Mouse (Mus musculus) hindbrain, embryonic 15.5 days (tissue): ENCODE measurements around the gene Pa2g4. TPM values are rescaled to one million over a fixed set of nuclear protein-coding genes. Genes with fewer than 3 reads are reported as not detected.
A peak's percentile ranks its signal among the peaks of the same experiment; 100 is the strongest.

ENCODE experiments used
- ATAC-seq: fragments of 200-750 bp; cut with Nextera tagmentation; 2 replicates; pipeline ENCODE4 v1.8.0; 2017; ENCODE audit warnings: low read depth, moderate number of reproducible peaks, moderate TSS enrichment; ENCODE audit not compliant: low FRiP score
- H3K27ac ChIP-seq: fragments of 300-500 bp; sonication (generic); replicated peaks from 2 replicates; pipeline ENCODE4 v1.5.1; 2015; ENCODE audit warnings: mild to moderate bottlenecking, inconsistent platforms
- H3K27me3 ChIP-seq: fragments of 300-500 bp; sonication (generic); 2 replicates; pipeline ENCODE4 v1.6.1; 2015; ENCODE audit warnings: control low read depth, inconsistent platforms
- H3K36me3 ChIP-seq: fragments of 300-500 bp; sonication (generic); 2 replicates; pipeline ENCODE4 v1.6.1; 2015; ENCODE audit warnings: control low read depth, inconsistent platforms
- H3K4me1 ChIP-seq: fragments of 300-500 bp; sonication (generic); replicated peaks from 2 replicates; pipeline ENCODE4 v1.6.1; 2015; ENCODE audit warnings: control low read depth, inconsistent platforms
- H3K4me2 ChIP-seq: fragments of 300-500 bp; sonication (generic); 2 replicates; pipeline ENCODE4 v1.6.1; 2015; ENCODE audit warnings: moderate library complexity, mild to moderate bottlenecking, inconsistent platforms
- H3K4me3 ChIP-seq: fragments of 300-500 bp; sonication (generic); 2 replicates; pipeline ENCODE4 v1.5.1; 2015; ENCODE audit warnings: mild to moderate bottlenecking, inconsistent platforms
- H3K9ac ChIP-seq: fragments of 300-500 bp; sonication (generic); 2 replicates; pipeline ENCODE4 v1.6.1; 2015; ENCODE audit warnings: inconsistent platforms
- H3K9me3 ChIP-seq: fragments of 300-500 bp; sonication (generic); 2 replicates; pipeline ENCODE4 v1.6.1; 2016; ENCODE audit warnings: control low read depth, inconsistent platforms
- WGBS: fragments of 180-500 bp; shearing (Covaris S2); methylation state at CpG from one replicate; pipeline ENCODE4 v1.1.7; 2015; 5-methylcytosine and 5-hydroxymethylcytosine counted together
- polyA plus RNA-seq: library from polyadenylated mRNA; unstranded; fragments of >200 nt; fragmentation: Nextera tagmentation; extraction: Ambion mirVana; gene quantifications from 2 replicates; pipeline ENCODE4 v1.2.1, GENCODE M21; 2015

Pa2g4 gene
- polyA plus RNA-seq, 1 experiment from 2014 or later: 127 TPM

- peak overlapping the region; percentile 89 for H3K4me2 ChIP-seq
- no peaks in the 10 kb centered on the region for H3K27me3 ChIP-seq
- peak overlapping the region; percentile 61 for H3K9ac ChIP-seq
- peaks cover 17% of the 10 kb centered on the region for H3K4me1 ChIP-seq
- peaks cover 35% of the 10 kb centered on the region for H3K36me3 ChIP-seq
- H3K9me3 ChIP-seq: no peaks in the 10 kb centered on the region
- WGBS: 12% methylated on average over 4 of the region's 4 CpGs
- H3K27ac ChIP-seq: peak overlapping the region; percentile 97
- ATAC-seq: no peak
- peak overlapping the region; percentile 64 for H3K4me3 ChIP-seq
Measured at GRCm38 (mm10) chr10:128546361-128546760, 19.4 kb downstream of the Pa2g4 start.

- Histone ChIP-seq H3K4me3 (no peak overlapping the region), H3K9me3 (no peaks in the 10 kb centered on the region), H3K4me1 (peaks cover 17% of the 10 kb centered on the region), H3K27me3 (no peaks in the 10 kb centered on the region), H3K27ac (no peak overlapping the region), H3K9ac (no peak overlapping the region), H3K36me3 (peaks cover 39% of the 10 kb centered on the region), H3K4me2 (no peak overlapping the region)
- ATAC-seq: no peak
- WGBS: 87% methylated on average over 3 of the region's 3 CpGs
Measured at GRCm38 (mm10) chr10:128545570-128545898, 20.3 kb downstream of the Pa2g4 start.

- Histone ChIP-seq H3K4me1 (peaks cover 17% of the 10 kb centered on the region), H3K9me3 (no peaks in the 10 kb centered on the region), H3K36me3 (peaks cover 39% of the 10 kb centered on the region), H3K4me3 (no peak overlapping the region), H3K27ac (no peak overlapping the region), H3K27me3 (no peaks in the 10 kb centered on the region), H3K4me2 (no peak overlapping the region), H3K9ac (no peak overlapping the region)
- WGBS: 93% methylated on average over 37 of the region's 37 CpGs
- ATAC-seq: no peak
Measured at GRCm38 (mm10) chr10:128544674-128545569, 20.9 kb downstream of the Pa2g4 start.

GRCm38 (mm10) chr10:128544151-128544657, 21.6 kb downstream of the Pa2g4 start:
- H3K9me3 ChIP-seq: no peaks in the 10 kb centered on the region

GRCm38 (mm10) chr10:128543100-128543499, 22.7 kb downstream of the Pa2g4 start:
- no peak overlapping the region for H3K4me3 ChIP-seq
- no peak overlapping the region for H3K9ac ChIP-seq
- no peak for ATAC-seq
- no peaks in the 10 kb centered on the region for H3K27me3 ChIP-seq
- WGBS: 73% methylated on average over 2 of the region's 2 CpGs
- H3K4me1 ChIP-seq: peaks cover 17% of the 10 kb centered on the region
- no peak overlapping the region for H3K4me2 ChIP-seq
- H3K27ac ChIP-seq: no peak overlapping the region
- peaks cover 39% of the 10 kb centered on the region for H3K36me3 ChIP-seq
- no peaks in the 10 kb centered on the region for H3K9me3 ChIP-seq

More at GRCm38 (mm10) chr10:128544151-128544657, 21.6 kb downstream of the Pa2g4 start:
- Histone ChIP-seq H3K4me1 (peaks cover 17% of the 10 kb centered on the region), H3K9ac (no peak overlapping the region), H3K4me3 (no peak overlapping the region), H3K4me2 (no peak overlapping the region), H3K27ac (no peak overlapping the region), H3K27me3 (no peaks in the 10 kb centered on the region), H3K36me3 (peaks cover 39% of the 10 kb centered on the region)
- WGBS: 97% methylated on average over 15 of the region's 15 CpGs
- ATAC-seq: no peak

- ATAC-seq: no peak
Measured at GRCm38 (mm10) chr10:128538340-128538870, 27.4 kb downstream of the Pa2g4 start.

GRCm38 (mm10) chr10:128536266-128536940, 29.4 kb downstream of the Pa2g4 start:
- H3K27ac ChIP-seq: 0 out of 2 replicates have a peak overlapping the region, but pooled peaks have one; percentile 11
- peak overlapping the region; percentile 20 for H3K4me3 ChIP-seq
- peak; percentile 82 for ATAC-seq
- H3K4me2 ChIP-seq: peak overlapping the region; percentile 51
- H3K9ac ChIP-seq: no peak overlapping the region
- no peaks in the 10 kb centered on the region for H3K9me3 ChIP-seq
- WGBS: 18% methylated on average over 18 of the region's 18 CpGs
- no peaks in the 10 kb centered on the region for H3K27me3 ChIP-seq
- peaks cover 4% of the 10 kb centered on the region; the same call in 1 of the 2 replicates for H3K36me3 ChIP-seq
- no peaks in the 10 kb centered on the region; the same call in 1 of the 2 replicates for H3K4me1 ChIP-seq

More at GRCm38 (mm10) chr10:128538340-128538870, 27.4 kb downstream of the Pa2g4 start:
- Histone ChIP-seq H3K4me3 (no peak overlapping the region), H3K27me3 (no peaks in the 10 kb centered on the region), H3K4me2 (no peak overlapping the region), H3K4me1 (no peaks in the 10 kb centered on the region; the same call in 1 of the 2 replicates), H3K9ac (no peak overlapping the region), H3K27ac (no peak overlapping the region), H3K9me3 (no peaks in the 10 kb centered on the region), H3K36me3 (peaks cover 17% of the 10 kb centered on the region; the same call in 1 of the 2 replicates)
- WGBS: 100% methylated on average over 1 of the region's 1 CpGs

- H3K4me1 ChIP-seq: no peaks in the 10 kb centered on the region; the same call in 1 of the 2 replicates
- peak overlapping the region; percentile 20 for H3K4me3 ChIP-seq
- H3K27me3 ChIP-seq: 0 out of 2 replicates have a peak, but pooled peaks cover 2% of the 10 kb centered on the region
- H3K9me3 ChIP-seq: no peaks in the 10 kb centered on the region
- no peak overlapping the region for H3K9ac ChIP-seq
- peak overlapping the region; percentile 51 for H3K4me2 ChIP-seq
- 0 out of 2 replicates have a peak overlapping the region, but pooled peaks have one; percentile 11 for H3K27ac ChIP-seq
- ATAC-seq: no peak
- WGBS: 76% methylated on average over 4 of the region's 4 CpGs
- no peaks in the 10 kb centered on the region for H3K36me3 ChIP-seq
Measured at GRCm38 (mm10) chr10:128535624-128536265, 30.0 kb downstream of the Pa2g4 start.

- H3K9ac ChIP-seq: no peak overlapping the region
- no peaks in the 10 kb centered on the region for H3K9me3 ChIP-seq
- 0 out of 2 replicates have a peak, but pooled peaks cover 2% of the 10 kb centered on the region for H3K27me3 ChIP-seq
- no peak for ATAC-seq
- H3K36me3 ChIP-seq: no peaks in the 10 kb centered on the region
- no peak overlapping the region for H3K27ac ChIP-seq
- H3K4me2 ChIP-seq: no peak overlapping the region
- H3K4me3 ChIP-seq: no peak overlapping the region
- WGBS: 89% methylated on average over 2 of the region's 2 CpGs
- H3K4me1 ChIP-seq: no peaks in the 10 kb centered on the region; the same call in 1 of the 2 replicates
Measured at GRCm38 (mm10) chr10:128535206-128535605, 30.6 kb downstream of the Pa2g4 start.

- H3K27me3 ChIP-seq: 0 out of 2 replicates have a peak, but pooled peaks cover 2% of the 10 kb centered on the region
- H3K9ac ChIP-seq: 0 out of 2 replicates have a peak overlapping the region, but pooled peaks have one; percentile 10
- no peaks in the 10 kb centered on the region for H3K9me3 ChIP-seq
- ATAC-seq: no peak
- peak overlapping the region; percentile 39; the same call in 1 of the 2 replicates for H3K27ac ChIP-seq
- no peaks in the 10 kb centered on the region for H3K36me3 ChIP-seq
- H3K4me3 ChIP-seq: peak overlapping the region; percentile 77
- WGBS: 29% methylated on average over 28 of the region's 28 CpGs
- peak overlapping the region; percentile 99 for H3K4me2 ChIP-seq
- peaks cover 27% of the 10 kb centered on the region for H3K4me1 ChIP-seq
Measured at GRCm38 (mm10) chr10:128526366-128527356, 39.1 kb downstream of the Pa2g4 start.
